Mouse (Mus musculus) embryonic facial prominence, embryonic 11.5 days (tissue): ENCODE measurements at regions not wholly inside any gene's neighbourhood (a gene's known extent, or its start where the extent isn't known, plus 50 kb on each side); places are given as distances from the start of the nearest gene placed in this dataset.
"Not testable (repeated sequence)": the region's sequence is repeated elsewhere in the genome, so short reads cannot be mapped to it uniquely, and the experiment has no call there.

Experiments used
- ATAC-seq: fragments of 200-750 bp; cut with Nextera tagmentation; replicated peaks from 2 replicates; pipeline ENCODE4 v1.8.0; 2017; ENCODE audit warnings: low read depth; ENCODE audit not compliant: insufficient number of reproducible peaks, low FRiP score, low TSS enrichment
- DNase-seq: peaks from one replicate; pipeline ENCODE4 v3.0.0-alpha.2; 2015; ENCODE audit warnings: low spot score
- H3K27ac ChIP-seq: fragments of 300-500 bp; sonication (generic); replicated peaks from 2 replicates; pipeline ENCODE4 v1.5.1; 2014; ENCODE audit warnings: mild to moderate bottlenecking, low read depth, low read length, control low read depth
- H3K27me3 ChIP-seq: fragments of 300-500 bp; sonication (generic); 2 replicates; pipeline ENCODE4 v1.6.1; 2014; ENCODE audit warnings: mild to moderate bottlenecking, low read length, moderate library complexity, mixed read lengths; ENCODE audit not compliant: control insufficient read depth, insufficient read depth
- H3K36me3 ChIP-seq: fragments of 300-500 bp; sonication (generic); replicated peaks from 2 replicates; pipeline ENCODE4 v1.6.1; 2014; ENCODE audit warnings: low read depth, mild to moderate bottlenecking, low read length, moderate library complexity, mixed read lengths; ENCODE audit not compliant: control insufficient read depth, insufficient read depth
- H3K4me1 ChIP-seq: fragments of 300-500 bp; sonication (generic); 2 replicates; pipeline ENCODE4 v1.6.1; 2014; ENCODE audit warnings: low read length, mixed read lengths; ENCODE audit not compliant: control insufficient read depth, insufficient read depth
- H3K4me2 ChIP-seq: fragments of 300-500 bp; sonication (generic); 2 replicates; pipeline ENCODE4 v1.6.1; 2014; ENCODE audit warnings: low read depth, mild to moderate bottlenecking, control low read depth, low read length, moderate library complexity
- H3K4me3 ChIP-seq: fragments of 300-500 bp; sonication (generic); 2 replicates; pipeline ENCODE4 v1.5.1; 2014; ENCODE audit warnings: low read depth, low read length, control low read depth
- H3K9ac ChIP-seq: fragments of 300-500 bp; sonication (generic); replicated peaks from 2 replicates; pipeline ENCODE4 v1.6.1; 2014; ENCODE audit warnings: mild to moderate bottlenecking, control low read depth, low read length
- H3K9me3 ChIP-seq: fragments of 300-500 bp; sonication (generic); replicated peaks from 2 replicates; pipeline ENCODE4 v1.6.1; 2016; ENCODE audit warnings: mild to moderate bottlenecking, low read length, inconsistent platforms, mixed read lengths; ENCODE audit not compliant: control insufficient read depth
- WGBS: fragments of 180-500 bp; shearing (Covaris S2); extraction: QIAGEN DNeasy Blood & Tissue Kit; methylation state at CpG from one replicate; pipeline ENCODE4 v1.1.7; 2014; 5-methylcytosine and 5-hydroxymethylcytosine counted together

- peak; percentile 75 for ATAC-seq
- H3K4me2 ChIP-seq, result peak overlapping the region; percentile 21; the same call in 1 of the 2 replicates
- H3K9ac ChIP-seq, H3K4me3 ChIP-seq, H3K27me3 ChIP-seq, H3K4me1 ChIP-seq, H3K27ac ChIP-seq, H3K9me3 ChIP-seq, H3K36me3 ChIP-seq: not testable (repeated sequence)
- 2% methylated on average over 30 of the region's 35 CpGs for WGBS
- DNase-seq, result peak; percentile 26
Observed at GRCm38 (mm10) chr2:179176835-179177530, 265.2 kb upstream of the Cdh4 start.

- H3K4me2 ChIP-seq, result no peak overlapping the region
- no peaks in the 10 kb centered on the region for H3K9me3 ChIP-seq
- no peaks in the 10 kb centered on the region for H3K36me3 ChIP-seq
- no peak overlapping the region for H3K4me3 ChIP-seq
- 49% methylated on average over 3 of the region's 3 CpGs for WGBS
- no peaks in the 10 kb centered on the region for H3K27me3 ChIP-seq
- no peak overlapping the region for H3K9ac ChIP-seq
- no peaks in the 10 kb centered on the region for H3K4me1 ChIP-seq
- ATAC-seq (no peak), DNase-seq (no peak)
- H3K27ac ChIP-seq, result no peak overlapping the region
Observed at GRCm38 (mm10) chr2:179181366-179181765, 260.9 kb upstream of the Cdh4 start.

GRCm38 (mm10) chr2:179182123-179182522 is 260.1 kb upstream of the Cdh4 start:
- H3K9me3 ChIP-seq, result no peaks in the 10 kb centered on the region
- ATAC-seq (no peak), DNase-seq (no peak)
- H3K9ac ChIP-seq, result no peak overlapping the region
- H3K36me3 ChIP-seq, result no peaks in the 10 kb centered on the region
- H3K4me1 ChIP-seq, result no peaks in the 10 kb centered on the region
- WGBS, result 85% methylated on average over 4 of the region's 4 CpGs
- no peaks in the 10 kb centered on the region for H3K27me3 ChIP-seq
- H3K4me3 ChIP-seq, result no peak overlapping the region
- no peak overlapping the region for H3K4me2 ChIP-seq
- H3K27ac ChIP-seq, result no peak overlapping the region

- Histone ChIP-seq H3K4me3 (no peak overlapping the region), H3K36me3 (no peaks in the 10 kb centered on the region), H3K27ac (no peak overlapping the region), H3K4me1 (no peaks in the 10 kb centered on the region), H3K4me2 (no peak overlapping the region), H3K27me3 (no peaks in the 10 kb centered on the region), H3K9ac (no peak overlapping the region), H3K9me3 (no peaks in the 10 kb centered on the region)
- ATAC-seq (0 out of 2 replicates have a peak, but pooled peaks have one; percentile 40), DNase-seq (no peak)
- WGBS, result 70% methylated on average over 6 of the region's 6 CpGs
Observed at GRCm38 (mm10) chr2:179192906-179193496, 249.2 kb upstream of the Cdh4 start.

- H3K36me3 ChIP-seq, result no peaks in the 10 kb centered on the region
- no peaks in the 10 kb centered on the region for H3K9me3 ChIP-seq
- peak; percentile 77 for ATAC-seq
- no peak overlapping the region for H3K9ac ChIP-seq
- H3K4me1 ChIP-seq, result no peaks in the 10 kb centered on the region
- H3K27ac ChIP-seq, result no peak overlapping the region
- H3K4me2 ChIP-seq, result no peak overlapping the region
- 39% methylated on average over 9 of the region's 9 CpGs for WGBS
- no peaks in the 10 kb centered on the region for H3K27me3 ChIP-seq
- peak; percentile 93 for DNase-seq
- H3K4me3 ChIP-seq, result no peak overlapping the region
Observed at GRCm38 (mm10) chr2:179193507-179194160, 248.6 kb upstream of the Cdh4 start.

GRCm38 (mm10) chr2:179197471-179197870 is 244.8 kb upstream of the Cdh4 start:
- DNase-seq (no peak), ATAC-seq (no peak)
- no peak overlapping the region for H3K4me2 ChIP-seq
- 88% methylated on average over 1 of the region's 1 CpGs for WGBS
- H3K9me3 ChIP-seq, result no peaks in the 10 kb centered on the region
- H3K27ac ChIP-seq, result no peak overlapping the region
- H3K9ac ChIP-seq, result no peak overlapping the region
- no peaks in the 10 kb centered on the region for H3K36me3 ChIP-seq
- H3K27me3 ChIP-seq, result no peaks in the 10 kb centered on the region
- no peaks in the 10 kb centered on the region for H3K4me1 ChIP-seq
- no peak overlapping the region for H3K4me3 ChIP-seq

GRCm38 (mm10) chr2:179200495-179200894 is 241.7 kb upstream of the Cdh4 start:
- no peak overlapping the region for H3K4me3 ChIP-seq
- no peaks in the 10 kb centered on the region for H3K27me3 ChIP-seq
- ATAC-seq (peak; percentile 59; the same call in 1 of the 2 replicates), DNase-seq (peak; percentile 88)
- H3K27ac ChIP-seq, result no peak overlapping the region
- no peaks in the 10 kb centered on the region for H3K9me3 ChIP-seq
- no peak overlapping the region for H3K9ac ChIP-seq
- H3K4me1 ChIP-seq, result no peaks in the 10 kb centered on the region
- no peak overlapping the region for H3K4me2 ChIP-seq
- 9% methylated on average over 6 of the region's 6 CpGs for WGBS
- H3K36me3 ChIP-seq, result no peaks in the 10 kb centered on the region

- WGBS, result 84% methylated on average over 10 of the region's 10 CpGs
- ATAC-seq (no peak), DNase-seq (no peak)
- no peak overlapping the region for H3K9ac ChIP-seq
- H3K27ac ChIP-seq, result no peak overlapping the region
- no peaks in the 10 kb centered on the region for H3K36me3 ChIP-seq
- H3K9me3 ChIP-seq, result no peaks in the 10 kb centered on the region
- H3K27me3 ChIP-seq, result no peaks in the 10 kb centered on the region
- no peaks in the 10 kb centered on the region for H3K4me1 ChIP-seq
- H3K4me2 ChIP-seq, result no peak overlapping the region
- no peak overlapping the region for H3K4me3 ChIP-seq
Observed at GRCm38 (mm10) chr2:179210164-179210805, 231.9 kb upstream of the Cdh4 start.
